Mouse (Mus musculus): ENCODE data around the gene Msi1. TPM values are rescaled to one million over a fixed set of nuclear protein-coding genes. Genes with fewer than 3 reads are reported as not detected.

Gene Msi1
- 8.3 and 9.3 TPM in 2 replicates for polyA plus RNA-seq (2021; fragmentation: Nextera tagmentation)
- long read RNA-seq, experiment 1, partial matches to known transcripts, result 0 of 13 reads
- long read RNA-seq, experiment 1, other reads (novel, unspliced or antisense), result 13 of 13 reads
- long read RNA-seq, experiment 2, partial matches to known transcripts, result 1 of 3 reads
- long read RNA-seq, experiment 2, other reads (novel, unspliced or antisense), result 2 of 3 reads

GRCm38 (mm10) chr5:115429359-115430186 lies at the start of gene Msi1:
Gene Msi1 (plus strand): TSS chr5:115429599.

GRCm38 (mm10) chr5:115465642-115466420 lies 36.4 kb downstream of the Msi1 start, which contains the start of gene Pla2g1b:
Gene Pla2g1b (plus strand): TSS chr5:115466262.

GRCm38 (mm10) chr5:115483947-115484920 lies 54.8 kb downstream of the Msi1 start, which contains the start of gene Sirt4:
Gene Sirt4 (minus strand): TSS chr5:115484725.

Other genes starting within 250 kb of the Msi1 start
- 8.6 and 9.8 TPM in 2 replicates for gene Cabp1, start 235.2 kb upstream of the Msi1 start, polyA plus RNA-seq (2021; fragmentation: Nextera tagmentation)
- gene Pop5, start 193.8 kb upstream of the Msi1 start, polyA plus RNA-seq (2021; fragmentation: Nextera tagmentation), result 325 and 335 TPM in 2 replicates
- gene Rnf10, start 156.7 kb upstream of the Msi1 start, polyA plus RNA-seq (2021; fragmentation: Nextera tagmentation), result 49.6 and 52.5 TPM in 2 replicates
- 61.2 and 63.5 TPM in 2 replicates for gene Coq5, start 149.9 kb upstream of the Msi1 start, polyA plus RNA-seq (2021; fragmentation: Nextera tagmentation)
- gene Dynll1, start 128.6 kb upstream of the Msi1 start, polyA plus RNA-seq (2021; fragmentation: Nextera tagmentation), result 357 and 367 TPM in 2 replicates
- 32.8 and 35.5 TPM in 2 replicates for gene Srsf9, start 102.4 kb upstream of the Msi1 start, polyA plus RNA-seq (2021; fragmentation: Nextera tagmentation)
- 19.3 and 21.7 TPM in 2 replicates for gene Gatc, start 88.4 kb upstream of the Msi1 start, polyA plus RNA-seq (2021; fragmentation: Nextera tagmentation)
- 45.2 and 46.4 TPM in 2 replicates for gene Triap1, start 88.4 kb upstream of the Msi1 start, polyA plus RNA-seq (2021; fragmentation: Nextera tagmentation)
- 2,766 and 2,985 TPM in 2 replicates for gene Cox6a1, start 80.6 kb upstream of the Msi1 start, polyA plus RNA-seq (2021; fragmentation: Nextera tagmentation)
- not detected in 2 replicates for gene Pla2g1b, start 36.7 kb downstream of the Msi1 start, polyA plus RNA-seq (2021; fragmentation: Nextera tagmentation)
- gene Sirt4, start 55.1 kb downstream of the Msi1 start, polyA plus RNA-seq (2021; fragmentation: Nextera tagmentation), result 5.8 and 6.6 TPM in 2 replicates
- 9.6 and 14.3 TPM in 2 replicates for gene Pxn, start 77.1 kb downstream of the Msi1 start, polyA plus RNA-seq (2021; fragmentation: Nextera tagmentation)
- gene Rplp0, start 129.9 kb downstream of the Msi1 start, polyA plus RNA-seq (2021; fragmentation: Nextera tagmentation), result 731 and 804 TPM in 2 replicates
- gene Gcn1l1, start 135.7 kb downstream of the Msi1 start, polyA plus RNA-seq (2021; fragmentation: Nextera tagmentation), result 21.9 and 26.2 TPM in 2 replicates
- gene Rab35, start 202.3 kb downstream of the Msi1 start, polyA plus RNA-seq (2021; fragmentation: Nextera tagmentation), result 6.4 and 8.0 TPM in 2 replicates